Mouse (Mus musculus): Measurements from ENCODE around the gene Defb21.

GRCm38 (mm10) chr2:152588450-152588849 is 15.9 kb downstream of the Defb21 start:
- TF ChIP-seq POLR2A (IDR thresholded peaks at IDR 0.05; ENCODE audit: insufficient read depth, low read depth, low read length) (no peak), CTCF (IDR thresholded peaks at IDR 0.05; ENCODE audit: insufficient read depth, low read depth, low read length) (no peak)
